Mouse (Mus musculus): ENCODE data around the gene Mfap4. TPM values are rescaled to one million over a fixed set of nuclear protein-coding genes. Genes with fewer than 3 reads are reported as not detected.

Mfap4 gene
- polyA plus RNA-seq, 1 experiment from 2014 or later = 4.9 TPM

DNA sequence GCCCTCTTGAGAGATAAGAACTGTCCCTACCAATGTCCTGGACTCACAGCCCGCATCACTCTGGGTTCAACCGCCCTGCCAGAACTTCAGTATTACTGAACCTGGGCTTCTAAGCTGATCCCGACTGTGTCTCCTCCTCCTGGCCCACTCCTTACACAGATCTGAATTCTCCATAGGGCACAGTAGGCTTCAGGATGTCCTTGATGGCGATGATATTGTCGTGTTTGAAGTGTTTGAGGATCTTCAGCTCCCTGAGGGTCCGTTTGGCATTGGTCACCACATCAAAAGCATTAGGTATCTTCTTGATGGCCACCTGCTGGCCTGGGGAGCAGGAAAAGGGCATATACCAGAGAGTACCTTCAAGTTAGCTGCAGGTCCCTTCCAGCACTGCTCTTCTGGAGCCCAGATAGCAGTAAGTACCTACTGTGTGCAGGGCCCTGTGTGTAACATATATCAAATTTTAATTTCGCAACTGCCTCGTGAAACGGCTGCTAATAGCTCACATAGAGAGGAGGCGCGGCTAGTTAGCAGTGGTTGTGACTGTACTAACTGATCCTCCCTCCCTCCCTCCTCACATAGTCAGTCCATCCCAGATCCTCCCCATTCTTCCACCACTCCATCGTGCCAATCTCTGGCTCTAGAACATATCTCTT lies 7.6 kb downstream of the Mfap4 start:
- peaks cover 18% of the 10 kb centered on the region; the same call in 1 of the 2 replicates for H3K4me1 ChIP-seq (ENCODE audit: insufficient read depth)
- no peak for ATAC-seq
- no peak for DNase-seq
- TF ChIP-seq EP300 (IDR thresholded peaks at IDR 0.05; ENCODE audit: low read depth) (no peak), CTCF (IDR thresholded peaks at IDR 0.05; ENCODE audit: low read depth) (no peak)
- no peaks in the 10 kb centered on the region for H3K9me3 ChIP-seq (ENCODE audit: low read length)
- peak overlapping the region; percentile 64 for H3K9ac ChIP-seq (replicated peaks)
- H3K4me3 ChIP-seq (ENCODE audit: low read depth, low read length) = peak overlapping the region; percentile 68
- H3K36me3 ChIP-seq (replicated peaks; ENCODE audit: insufficient read depth, low read length) = peaks cover 22% of the 10 kb centered on the region
- H3K27me3 ChIP-seq (ENCODE audit: insufficient read depth, low read length) = no peaks in the 10 kb centered on the region
- H3K27ac ChIP-seq (ENCODE audit: low read depth) = no peak overlapping the region
- WGBS (ENCODE audit: insufficient replicate concordance) = 70% methylated on average over 12 of the region's 12 CpGs
- H3K4me2 ChIP-seq (ENCODE audit: low read depth, low read length) = peak overlapping the region; percentile 89

DNA sequence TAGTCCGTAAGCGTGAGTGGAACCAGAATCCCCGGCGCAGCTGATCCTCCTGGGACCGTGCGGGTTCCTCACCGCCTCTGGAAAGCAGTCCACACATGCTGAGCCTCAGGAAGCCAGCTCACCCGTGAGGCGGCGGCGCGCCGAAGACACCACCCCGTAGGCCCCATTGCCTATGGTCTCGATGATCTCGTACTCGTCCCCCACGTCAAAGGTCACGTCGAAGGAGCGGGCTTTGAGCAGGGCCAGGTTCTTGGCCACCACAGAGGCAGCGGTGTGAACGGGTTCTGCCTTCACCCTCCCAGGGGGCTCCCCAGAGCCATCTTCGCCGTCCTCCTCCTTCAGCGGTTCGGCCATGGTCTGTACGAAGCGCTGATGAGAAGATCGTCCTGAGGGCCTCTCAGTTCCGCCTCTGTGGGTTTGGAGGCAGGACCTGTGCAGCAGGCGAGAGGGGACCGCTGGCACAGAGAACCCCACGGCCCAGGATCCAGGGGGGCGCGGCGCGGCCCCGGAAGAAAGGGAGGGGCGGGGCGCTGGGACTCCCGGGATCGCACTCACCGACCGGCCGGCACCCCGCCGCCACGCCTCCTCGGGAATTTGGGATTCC lies 8.4 kb downstream of the Mfap4 start:
- no peaks in the 10 kb centered on the region for H3K9me3 ChIP-seq (ENCODE audit: low read length)
- peak overlapping the region; percentile 68 for H3K4me3 ChIP-seq (ENCODE audit: low read depth, low read length)
- DNase-seq (no peak), ATAC-seq (peak; percentile 54)
- no peak for TF ChIP-seq CTCF (IDR thresholded peaks at IDR 0.05; ENCODE audit: low read depth)
- TF ChIP-seq EP300 (IDR thresholded peaks at IDR 0.05; ENCODE audit: low read depth) = no peak
- H3K4me2 ChIP-seq (ENCODE audit: low read depth, low read length) = peak overlapping the region; percentile 89
- no peaks in the 10 kb centered on the region for H3K27me3 ChIP-seq (ENCODE audit: insufficient read depth, low read length)
- peaks cover 18% of the 10 kb centered on the region; the same call in 1 of the 2 replicates for H3K4me1 ChIP-seq (ENCODE audit: insufficient read depth)
- H3K27ac ChIP-seq (ENCODE audit: low read depth) = peak overlapping the region; percentile 37
- H3K36me3 ChIP-seq (replicated peaks; ENCODE audit: insufficient read depth, low read length) = peaks cover 22% of the 10 kb centered on the region
- H3K9ac ChIP-seq (replicated peaks) = peak overlapping the region; percentile 64
- WGBS (ENCODE audit: insufficient replicate concordance) = 3% methylated on average over 46 of the region's 50 CpGs

DNA sequence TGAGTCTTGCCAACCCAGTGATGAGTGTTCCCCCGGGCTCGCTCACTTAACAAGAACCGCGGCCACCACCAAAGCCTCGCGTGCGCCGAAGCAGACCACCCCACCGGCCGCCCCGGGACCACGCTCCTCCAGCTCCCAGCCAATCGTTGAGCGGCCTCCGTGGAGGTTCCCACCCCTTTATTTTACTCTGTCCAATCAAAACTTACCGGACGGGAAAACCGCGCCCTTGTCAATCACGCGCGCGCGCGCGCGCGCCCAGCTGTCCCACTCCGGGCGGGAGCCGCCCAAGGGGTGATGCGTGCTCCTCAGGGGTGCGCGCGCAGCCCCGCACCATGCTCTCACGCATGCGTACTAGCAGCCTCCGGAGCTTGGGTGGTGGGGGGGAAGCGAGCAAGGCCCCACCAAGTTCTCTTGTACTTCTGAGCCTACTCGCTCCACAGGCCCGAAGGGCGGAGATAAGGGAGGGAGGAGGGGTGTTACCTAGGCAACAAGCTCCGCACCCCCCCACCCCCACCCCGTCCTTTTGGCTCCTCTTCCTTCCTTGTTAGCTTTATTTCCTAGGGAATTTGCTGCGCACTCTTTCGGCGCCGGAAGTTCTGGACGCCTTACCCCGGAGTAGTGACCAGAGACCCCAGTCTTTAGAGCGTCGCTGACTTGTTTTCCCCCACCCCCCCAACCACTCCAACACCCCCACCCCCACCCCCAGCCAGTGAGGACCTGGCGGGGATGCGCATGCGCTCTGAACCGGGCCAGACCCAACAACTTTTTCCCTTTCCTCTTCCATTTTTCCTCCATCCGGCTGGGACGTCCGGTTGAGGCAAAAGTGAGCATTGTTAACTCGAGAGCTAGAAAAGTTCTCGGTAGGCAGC lies 9.1 kb downstream of the Mfap4 start, which contains the start of gene Mapk7:
Mapk7 (minus strand) TSS at position 278 of the 869 bp plus-strand sequence.
- H3K36me3 ChIP-seq (replicated peaks; ENCODE audit: insufficient read depth, low read length) = peaks cover 18% of the 10 kb centered on the region
- H3K4me2 ChIP-seq (ENCODE audit: low read depth, low read length) = peak within 1 kb of the TSS; percentile 89
- H3K4me3 ChIP-seq (ENCODE audit: low read depth, low read length) = peak within 1 kb of the TSS; percentile 68
- no peak for TF ChIP-seq EP300 (IDR thresholded peaks at IDR 0.05; ENCODE audit: low read depth)
- no peak for TF ChIP-seq CTCF (IDR thresholded peaks at IDR 0.05; ENCODE audit: low read depth)
- no peaks in the 10 kb centered on the region for H3K27me3 ChIP-seq (ENCODE audit: insufficient read depth, low read length)
- under 1% methylated on average over 60 of the region's 62 CpGs for WGBS (ENCODE audit: insufficient replicate concordance)
- peaks cover 21% of the 10 kb centered on the region; the same call in 1 of the 2 replicates for H3K4me1 ChIP-seq (ENCODE audit: insufficient read depth)
- ATAC-seq (peak; percentile 97), DNase-seq (peak; percentile 99)
- H3K9me3 ChIP-seq (ENCODE audit: low read length) = no peaks in the 10 kb centered on the region
- H3K9ac ChIP-seq (replicated peaks) = peak within 1 kb of the TSS; percentile 64
- peak within 1 kb of the TSS; percentile 76 for H3K27ac ChIP-seq (ENCODE audit: low read depth)

DNA sequence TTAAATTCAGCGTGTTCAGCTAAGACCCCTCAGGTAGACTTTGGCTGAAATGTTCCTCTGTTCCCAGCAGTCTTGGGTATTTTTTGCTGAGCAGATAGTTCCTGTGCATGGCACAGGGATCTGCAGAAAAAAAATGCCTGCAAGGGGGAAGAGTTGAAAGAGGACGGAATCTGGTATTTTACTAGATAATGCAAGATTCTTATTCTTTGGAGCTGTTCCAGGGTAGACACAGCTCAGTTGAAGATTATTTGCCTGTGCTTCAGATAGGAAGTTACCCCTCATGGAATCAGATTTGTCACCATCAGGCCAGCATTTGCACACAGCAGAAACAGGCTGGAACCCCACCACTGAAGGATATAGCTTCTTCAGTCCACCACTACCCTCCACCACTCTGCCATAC lies 10.3 kb downstream of the Mfap4 start:
- Histone ChIP-seq H3K27ac (ENCODE audit: low read depth) (no peak overlapping the region), H3K4me2 (ENCODE audit: low read depth, low read length) (no peak overlapping the region), H3K27me3 (ENCODE audit: insufficient read depth, low read length) (no peaks in the 10 kb centered on the region), H3K36me3 (replicated peaks; ENCODE audit: insufficient read depth, low read length) (peaks cover 12% of the 10 kb centered on the region), H3K9ac (replicated peaks) (no peak overlapping the region), H3K4me1 (ENCODE audit: insufficient read depth) (peaks cover 21% of the 10 kb centered on the region; the same call in 1 of the 2 replicates), H3K4me3 (ENCODE audit: low read depth, low read length) (no peak overlapping the region), H3K9me3 (ENCODE audit: low read length) (no peaks in the 10 kb centered on the region)
- no peak for DNase-seq
- WGBS (ENCODE audit: insufficient replicate concordance) = 81% methylated on average over 2 of the region's 2 CpGs
- ATAC-seq = no peak
- TF ChIP-seq EP300 (IDR thresholded peaks at IDR 0.05; ENCODE audit: low read depth) = no peak
- no peak for TF ChIP-seq CTCF (IDR thresholded peaks at IDR 0.05; ENCODE audit: low read depth)

DNA sequence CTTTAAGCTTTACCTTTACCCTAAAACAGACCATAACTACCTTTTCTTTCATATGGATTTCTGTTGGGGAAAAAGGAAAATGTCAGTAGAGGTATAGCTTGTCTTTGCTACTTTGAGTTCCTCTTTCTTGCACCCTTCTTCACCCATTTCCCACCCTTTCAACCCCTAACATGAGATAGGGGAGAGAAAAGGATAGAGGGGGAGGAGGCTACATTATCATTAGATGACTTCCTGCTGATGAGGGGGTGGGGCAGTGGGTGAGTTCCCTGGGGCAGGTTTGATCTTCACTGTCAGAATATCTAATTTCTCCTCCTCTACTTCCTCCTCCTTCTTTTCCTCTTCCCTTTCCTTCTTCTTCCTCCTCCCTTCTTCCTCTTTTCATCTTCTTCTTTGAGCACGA lies 12.3 kb downstream of the Mfap4 start:
- no peak for TF ChIP-seq CTCF (IDR thresholded peaks at IDR 0.05; ENCODE audit: low read depth)
- WGBS (ENCODE audit: insufficient replicate concordance) = 48% methylated on average over 1 of the region's 1 CpGs
- Histone ChIP-seq H3K36me3 (replicated peaks; ENCODE audit: insufficient read depth, low read length) (no peaks in the 10 kb centered on the region), H3K27me3 (ENCODE audit: insufficient read depth, low read length) (no peaks in the 10 kb centered on the region), H3K4me3 (ENCODE audit: low read depth, low read length) (no peak overlapping the region), H3K4me1 (ENCODE audit: insufficient read depth) (peaks cover 21% of the 10 kb centered on the region; the same call in 1 of the 2 replicates), H3K27ac (ENCODE audit: low read depth) (no peak overlapping the region), H3K9ac (replicated peaks) (no peak overlapping the region), H3K9me3 (ENCODE audit: low read length) (no peaks in the 10 kb centered on the region), H3K4me2 (ENCODE audit: low read depth, low read length) (no peak overlapping the region)
- no peak for ATAC-seq
- no peak for DNase-seq
